Comparison of ENCODE assay signal across 9 mouse cellular contexts in genomic region chr10:25449312-25450020, GRCm38 (mm10).
DNase-seq lines count a peak whose midpoint lies in the region; ATAC-seq and TF ChIP-seq lines count a peak whose summit lies in the region.
"Had no signal": no experiment of that assay in that cellular context is flagged by ENCODE, and none has a peak within 500 bp of the region (broad histone marks: within the 10 kb centered on the region; RNA-seq: fewer than 3 reads in every experiment).

No protein-coding gene starts in this region.

- no peak for ATAC-seq in liver, embryonic 12.5 days

- no peak for DNase-seq in cerebellum, adult 2 months
- DNase-seq in cerebellum, postnatal 4 days (ENCODE audit: low spot score in 2 of 2): no peak
- peak; percentile 59 for DNase-seq in retina, postnatal 1 day
- DNase-seq in retina, embryonic 14.5 days (ENCODE audit: low spot score): no peak
- DNase-seq in natural killer cell, adult 2 months (ENCODE audit: low spot score in 2 of 2): no peak
- no peak for DNase-seq in c-Kit-positive CD71-positive TER-119-positive erythroid progenitor cells, embryonic 14.5 days (ENCODE audit: low spot score)
- DNase-seq in ovary, adult 18-20 months (ENCODE audit: low spot score): no peak
- DNase-seq: adrenal gland, adult 2 months had no signal

- peak overlapping the region; percentile 34; the same call in 1 of the 2 replicates for H3K27ac ChIP-seq in cerebellum, adult 2 months (ENCODE audit: insufficient read depth, low read length)
- peak overlapping the region; percentile 54; the same call in 1 of the 2 replicates for H3K27ac ChIP-seq in liver, embryonic 12.5 days

- 56% methylated on average over 11 of the region's 11 CpGs for WGBS in cerebellum, adult 2 months
- 38% methylated on average over 11 of the region's 11 CpGs for WGBS in liver, embryonic 12.5 days (ENCODE audit: insufficient replicate concordance)

- H3K9me3 ChIP-seq in liver, embryonic 12.5 days (replicated peaks): no peaks in the 10 kb centered on the region

- no peak for TF ChIP-seq CTCF in cerebellum, adult 2 months (IDR thresholded peaks at IDR 0.05; ENCODE audit: borderline replicate concordance, insufficient read depth, low read depth, low read length)

- H3K4me3 ChIP-seq in cerebellum, adult 2 months (replicated peaks; ENCODE audit: insufficient read depth, low read depth, low read length): no peak overlapping the region
- no peak overlapping the region for H3K4me3 ChIP-seq in liver, embryonic 12.5 days

- no peaks in the 10 kb centered on the region for H3K27me3 ChIP-seq in cerebellum, adult 2 months (ENCODE audit: control insufficient read depth, insufficient read depth, low read length)
- no peaks in the 10 kb centered on the region for H3K27me3 ChIP-seq in liver, embryonic 12.5 days (replicated peaks)

- H3K4me2 ChIP-seq in liver, embryonic 12.5 days: no peak overlapping the region

- H3K36me3 ChIP-seq in liver, embryonic 12.5 days: no peaks in the 10 kb centered on the region; the same call in none of the 2 replicates

- TF ChIP-seq POLR2A in cerebellum, adult 2 months (IDR thresholded peaks at IDR 0.05; ENCODE audit: borderline replicate concordance, insufficient read depth, low read length): no peak

- no peak overlapping the region for H3K9ac ChIP-seq in liver, embryonic 12.5 days

- H3K4me1 ChIP-seq in cerebellum, adult 2 months (ENCODE audit: control insufficient read depth, insufficient read depth, low read length): no peaks in the 10 kb centered on the region
- no peaks in the 10 kb centered on the region for H3K4me1 ChIP-seq in liver, embryonic 12.5 days
